Mouse (Mus musculus) cerebellum, postnatal 14 days (tissue): Measurements from ENCODE around the gene Cdc45.

Experiments
- DNase-seq, 2 experiments: peaks; one replicate each; pipeline ENCODE4 v3.0.0; 2021; ENCODE audit warnings: mixed read lengths in 2 of 2

Gene Cdc45

DNA sequence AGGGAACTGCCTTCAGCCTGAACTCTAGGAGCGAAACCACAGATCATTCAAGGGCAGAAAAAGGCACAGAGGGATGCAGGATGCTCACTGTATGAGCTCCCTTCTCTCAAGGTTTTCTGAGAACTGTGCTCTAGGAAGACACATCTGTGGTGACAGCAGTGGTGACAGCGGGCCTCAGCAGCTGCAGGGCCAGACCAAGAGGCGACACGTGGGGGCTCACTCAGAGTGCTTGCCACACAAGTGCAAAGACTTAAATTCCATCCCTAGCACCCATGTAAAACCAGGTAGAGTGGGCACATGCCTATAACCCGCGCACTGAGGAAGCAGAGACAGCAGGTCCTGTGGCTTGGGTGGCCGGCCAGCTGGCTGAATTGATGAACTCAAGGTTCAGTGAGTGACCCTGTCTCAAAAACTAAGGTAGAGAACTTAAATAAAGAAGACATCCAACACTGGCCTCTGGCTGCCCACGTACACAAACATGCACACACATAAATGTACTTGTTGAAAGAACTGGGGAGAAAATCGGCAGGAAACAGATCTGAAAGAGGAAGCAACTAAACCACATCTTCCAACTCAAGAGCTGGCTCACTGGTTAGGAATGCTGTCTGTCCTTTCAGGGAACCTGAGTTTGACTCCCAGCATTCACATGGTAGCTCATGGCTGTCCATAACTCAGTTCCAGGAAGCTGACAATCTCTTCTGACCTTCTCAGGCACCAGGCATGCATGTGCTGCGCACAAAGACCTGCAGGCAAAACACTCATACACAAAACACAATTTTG, 23.0 kb downstream of the Cdc45 start:
- no peak for DNase-seq

DNA sequence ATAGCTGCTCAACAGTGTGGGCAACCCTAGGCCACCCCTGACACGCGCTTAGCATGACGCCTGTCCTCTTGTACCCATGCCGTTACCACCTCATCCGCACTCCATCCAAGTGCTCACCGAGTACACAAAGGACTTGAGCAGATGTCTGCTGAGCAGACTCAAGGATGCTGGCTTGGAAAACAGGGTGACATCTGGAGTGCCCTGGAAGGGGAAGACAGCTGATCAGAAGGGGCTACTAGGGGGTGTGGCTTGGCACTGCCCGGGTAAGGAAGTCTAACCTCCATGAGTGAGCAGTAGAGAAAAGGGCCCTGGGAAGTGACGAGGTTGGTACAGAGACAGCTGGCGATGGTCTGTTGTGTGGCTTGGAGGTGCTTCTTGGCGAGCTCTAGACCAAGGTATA, 25.1 kb downstream of the Cdc45 start:
- no peak for DNase-seq

DNA sequence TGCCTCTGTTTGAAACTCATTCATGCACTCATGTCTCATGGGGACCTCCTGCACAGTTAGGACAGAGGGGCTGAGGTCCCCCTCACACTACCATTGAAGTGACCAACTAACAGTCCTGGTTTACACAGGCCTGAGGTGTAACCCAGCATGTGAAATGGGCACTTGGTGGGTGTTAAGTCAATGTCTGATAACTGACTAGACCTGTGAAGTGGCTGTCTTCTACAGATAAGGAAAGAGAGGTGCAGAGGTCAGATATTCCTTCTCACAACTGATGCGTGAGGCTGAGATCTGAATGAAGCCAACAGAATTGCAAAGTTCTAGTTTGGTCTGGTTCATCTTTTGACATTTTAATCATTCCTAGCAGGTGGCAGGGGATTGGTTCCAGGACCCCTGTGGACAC, 26.3 kb downstream of the Cdc45 start:
- no peak for DNase-seq

DNA sequence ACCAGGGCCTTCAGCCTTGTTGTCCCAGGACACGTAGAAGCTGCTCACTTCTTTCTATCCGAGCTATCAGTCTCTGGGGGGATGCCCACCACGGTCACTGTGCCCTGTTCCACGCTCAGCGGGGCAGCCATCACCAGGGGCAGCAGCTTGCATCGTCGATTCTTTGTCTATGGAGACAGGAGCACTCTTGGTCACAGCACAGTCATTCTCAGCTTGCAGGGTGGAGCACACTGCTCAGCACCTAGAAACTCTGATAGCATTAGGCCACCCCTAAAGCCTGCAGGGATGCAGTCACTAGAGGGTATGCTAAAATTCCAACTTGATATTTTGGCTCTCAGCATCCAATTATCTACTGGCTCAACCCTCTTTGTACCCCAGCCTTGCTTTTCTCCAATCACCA, 26.8 kb downstream of the Cdc45 start:
- no peak for DNase-seq

DNA sequence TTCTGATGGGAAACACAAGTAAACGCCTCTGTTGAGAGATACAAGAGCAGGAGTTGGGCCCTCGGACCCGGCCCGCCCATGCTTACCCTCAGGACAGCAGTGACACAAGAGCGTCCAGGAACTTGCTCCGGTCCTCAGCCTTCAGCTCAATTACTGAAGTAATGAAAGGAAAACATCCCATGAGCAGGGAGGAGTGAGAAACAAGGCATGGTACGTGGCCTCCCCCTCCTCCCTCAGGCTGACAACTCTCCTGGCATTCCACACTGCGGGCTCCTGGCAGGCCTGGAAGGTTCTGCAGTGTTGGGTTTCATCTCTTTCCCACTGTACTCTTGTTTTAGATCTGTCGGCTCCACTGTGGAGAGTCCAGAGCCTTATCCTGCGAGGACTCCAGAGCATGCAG, 30.0 kb downstream of the Cdc45 start:
- DNase-seq: no peak

DNA sequence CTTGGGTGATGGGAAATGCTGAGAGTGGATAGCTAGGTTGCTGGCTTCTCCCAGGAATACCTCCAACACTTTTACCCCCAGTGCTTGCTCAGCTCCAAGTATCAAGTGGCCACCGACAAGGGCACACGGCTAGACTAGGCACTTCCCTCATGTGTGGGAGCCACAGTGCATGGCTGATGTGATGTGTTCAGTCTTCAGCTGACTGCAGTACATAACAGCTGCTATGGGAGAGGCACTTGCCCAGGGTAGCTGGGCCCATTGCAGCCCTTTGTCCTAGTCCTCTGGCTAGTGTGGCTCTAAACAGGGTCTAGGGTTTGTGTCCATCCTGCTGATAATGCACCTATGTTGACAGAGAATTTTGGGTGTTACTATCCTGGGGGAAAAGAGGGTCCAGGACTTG, 33.3 kb downstream of the Cdc45 start:
- no peak for DNase-seq

DNA sequence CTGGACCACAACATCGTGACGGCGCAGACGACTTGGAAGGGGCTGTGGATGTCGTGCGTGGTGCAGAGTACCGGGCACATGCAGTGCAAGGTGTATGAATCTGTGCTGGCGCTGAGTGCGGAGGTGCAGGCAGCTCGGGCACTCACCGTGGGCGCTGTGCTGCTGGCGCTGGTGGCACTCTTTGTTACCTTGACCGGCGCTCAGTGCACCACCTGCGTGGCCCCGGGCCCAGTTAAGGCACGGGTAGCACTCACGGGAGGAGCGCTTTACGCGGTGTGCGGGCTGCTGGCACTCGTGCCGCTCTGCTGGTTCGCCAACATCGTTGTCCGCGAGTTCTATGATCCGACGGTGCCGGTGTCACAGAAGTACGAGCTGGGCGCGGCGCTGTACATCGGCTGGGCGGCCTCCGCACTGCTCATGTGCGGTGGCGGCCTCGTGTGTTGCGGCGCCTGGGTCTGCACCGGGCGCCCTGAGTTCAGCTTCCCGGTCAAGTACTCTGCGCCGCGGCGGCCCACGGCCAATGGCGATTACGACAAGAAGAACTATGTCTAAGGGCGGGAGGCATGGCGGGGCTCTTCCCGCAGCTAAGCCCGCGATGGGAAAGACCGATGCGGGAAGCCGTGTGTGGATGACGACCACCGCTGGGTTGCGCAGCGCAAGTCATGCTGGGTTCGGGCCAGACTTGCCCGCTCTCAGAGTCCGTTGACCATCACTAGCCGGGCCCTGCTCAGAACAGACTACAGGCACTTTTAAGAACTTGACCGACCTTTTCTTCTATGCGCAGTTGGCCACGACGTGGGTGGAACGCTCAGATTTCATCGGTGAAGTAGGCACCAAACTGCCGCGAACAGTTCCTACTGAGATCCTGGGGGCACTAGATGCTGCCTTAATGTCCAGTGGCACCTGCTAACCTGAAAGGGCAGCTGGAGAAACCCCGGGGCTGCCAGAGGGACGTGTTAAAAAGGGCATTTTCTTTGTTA, 34.4 kb downstream of the Cdc45 start:
- DNase-seq: peak; percentile 18 to 23

DNA sequence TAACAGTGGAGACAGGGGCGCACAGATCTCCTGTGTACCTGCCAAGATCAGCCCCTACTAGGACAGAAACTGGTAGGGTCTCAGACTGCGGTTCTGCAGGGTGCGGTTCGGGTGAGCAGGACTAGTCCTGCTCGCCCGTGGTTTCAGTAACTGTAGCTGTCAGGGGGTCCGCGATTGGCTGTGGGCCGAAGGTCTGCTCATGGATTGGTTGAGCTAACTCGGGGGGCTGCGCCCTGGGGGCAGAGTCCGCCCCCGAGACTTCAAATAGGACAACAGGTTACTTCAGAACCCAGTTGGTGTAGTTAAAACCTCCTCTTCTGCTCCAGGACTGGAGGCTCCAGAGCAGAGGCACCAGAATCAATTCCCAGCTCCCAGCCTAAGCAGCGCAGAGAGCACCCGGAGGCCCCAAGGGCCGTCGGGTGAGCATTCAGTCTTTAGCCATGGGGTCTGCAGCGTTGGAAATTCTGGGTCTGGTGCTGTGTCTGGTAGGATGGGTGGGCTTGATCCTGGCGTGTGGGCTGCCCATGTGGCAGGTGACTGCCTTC, 35.2 kb downstream of the Cdc45 start, which contains the start of gene Cldn5:
Cldn5 (plus strand) TSS at position 292 of the 545 bp plus-strand sequence.
- DNase-seq: no peak

DNA sequence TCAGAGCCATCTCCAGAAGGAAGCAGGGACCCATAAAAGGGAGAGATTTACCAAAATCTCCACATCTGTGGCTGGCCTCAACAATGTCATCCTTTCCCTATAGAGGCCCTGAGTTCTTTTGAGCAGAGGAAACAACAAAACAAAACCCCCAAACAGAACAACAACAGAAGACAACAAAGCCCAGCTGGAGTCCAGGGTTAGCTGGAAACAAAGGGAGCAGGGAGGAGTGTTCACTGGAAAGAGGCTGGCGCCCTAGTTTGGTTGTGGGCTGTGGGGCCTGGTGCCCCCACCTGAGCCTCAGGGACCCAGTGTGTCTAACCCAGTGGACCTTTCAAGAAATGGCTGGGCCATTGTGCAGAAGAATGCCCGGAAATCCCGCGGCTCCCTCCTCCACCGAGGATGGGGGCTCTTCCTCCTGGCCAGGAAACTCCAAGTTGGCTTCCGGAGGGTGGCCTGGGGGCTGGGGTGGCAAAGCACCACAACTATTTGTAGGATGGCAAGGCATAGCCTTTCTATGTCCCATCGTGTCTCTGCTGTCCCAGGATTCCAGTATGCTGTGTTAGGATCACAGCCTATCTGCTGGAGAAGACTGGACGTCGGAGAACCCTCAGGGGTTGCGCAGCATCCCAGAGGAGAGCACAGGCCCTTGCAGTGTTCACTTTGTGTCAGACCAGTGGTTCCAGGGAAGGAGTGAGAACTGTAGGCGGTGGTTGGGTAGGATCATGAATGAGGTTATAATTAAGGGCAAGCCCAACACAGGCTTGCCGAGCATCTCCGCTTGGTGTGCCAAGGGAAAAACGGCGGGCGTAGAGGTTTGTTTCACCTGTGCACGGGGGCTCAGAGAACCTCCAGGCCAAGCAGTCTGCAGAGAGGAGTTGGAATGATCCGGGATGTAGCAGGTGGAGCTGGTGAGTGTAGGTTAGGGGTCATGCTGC, 35.9 kb downstream of the Cdc45 start:
- DNase-seq: no peak

DNA sequence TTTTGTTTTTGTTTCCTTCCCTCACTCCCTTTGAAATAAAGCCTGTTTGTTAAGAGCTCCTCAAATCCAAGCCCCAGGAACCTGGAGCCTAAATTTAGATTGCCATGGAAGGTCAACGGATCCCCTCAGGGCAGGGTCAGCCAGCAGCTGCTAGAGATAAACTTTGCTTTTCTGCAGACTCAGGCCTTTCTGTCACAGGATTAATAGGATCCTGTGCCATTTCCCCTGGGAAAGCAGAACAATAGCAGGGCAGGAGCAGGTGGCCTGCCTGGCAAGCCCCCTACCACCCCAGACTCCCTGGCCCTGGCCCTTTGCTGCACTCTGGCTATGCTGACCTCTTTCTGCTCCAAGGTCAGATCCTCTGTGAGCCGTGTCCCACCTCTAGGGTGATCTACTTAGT, 37.9 kb downstream of the Cdc45 start:
- DNase-seq: no peak

DNA sequence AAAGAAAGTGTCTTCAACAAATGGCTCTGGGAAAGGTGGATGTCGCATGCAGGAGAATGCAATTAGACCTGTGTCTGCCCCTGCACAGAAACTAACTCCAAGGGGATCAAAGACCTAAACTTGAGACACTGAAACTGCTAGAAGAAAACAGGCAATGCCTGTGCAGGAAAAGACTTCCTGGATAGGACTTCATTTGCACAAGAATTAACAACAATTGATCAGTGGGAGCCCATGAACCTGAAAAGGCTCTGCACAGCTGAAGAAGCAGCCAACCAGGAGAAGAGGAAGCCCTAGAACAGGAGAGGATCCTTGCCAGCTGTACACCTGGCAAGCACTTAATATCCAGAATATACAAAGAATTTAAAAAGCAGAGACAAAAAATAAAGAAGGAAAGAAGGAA, 42.3 kb downstream of the Cdc45 start:
- DNase-seq: no peak

DNA sequence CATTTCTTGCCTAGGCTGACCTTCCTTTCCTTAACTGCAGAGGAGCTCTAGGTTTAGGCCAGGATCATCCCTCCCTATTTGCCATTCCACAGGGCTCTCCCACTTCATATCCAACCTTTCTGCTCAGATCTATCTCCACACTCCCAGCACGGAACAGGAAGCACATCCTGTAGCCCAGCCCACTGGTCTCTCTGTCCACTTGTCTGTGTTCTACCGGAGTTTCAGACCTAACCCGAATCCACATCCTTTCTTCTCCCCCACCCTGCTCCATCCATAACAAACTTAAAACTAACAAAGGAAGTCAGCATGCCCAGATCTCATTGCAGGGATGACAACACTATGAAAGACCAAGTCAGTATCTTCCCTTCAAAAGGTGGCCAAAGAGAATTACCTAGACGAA, 45.4 kb downstream of the Cdc45 start:
- DNase-seq: no peak

DNA sequence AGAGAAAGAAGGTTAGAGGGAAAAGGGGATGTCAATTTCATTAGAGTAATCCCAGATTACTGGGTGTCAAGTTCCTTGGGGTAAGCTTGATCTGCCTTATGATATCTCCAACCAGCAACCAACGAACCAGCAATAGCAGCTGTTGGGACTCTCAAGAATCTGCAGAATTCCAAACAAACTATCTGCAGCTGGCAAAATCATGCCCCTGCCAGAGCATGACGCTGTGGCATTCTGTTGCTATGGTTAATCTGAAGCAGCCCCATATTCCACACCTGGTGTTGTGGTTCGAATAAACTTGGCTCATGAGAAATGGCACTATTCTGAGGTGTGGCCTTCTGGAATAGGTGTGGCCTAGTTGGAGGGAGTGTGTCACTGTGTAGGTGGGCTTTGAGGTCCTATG, 48.8 kb downstream of the Cdc45 start:
- no peak for DNase-seq

DNA sequence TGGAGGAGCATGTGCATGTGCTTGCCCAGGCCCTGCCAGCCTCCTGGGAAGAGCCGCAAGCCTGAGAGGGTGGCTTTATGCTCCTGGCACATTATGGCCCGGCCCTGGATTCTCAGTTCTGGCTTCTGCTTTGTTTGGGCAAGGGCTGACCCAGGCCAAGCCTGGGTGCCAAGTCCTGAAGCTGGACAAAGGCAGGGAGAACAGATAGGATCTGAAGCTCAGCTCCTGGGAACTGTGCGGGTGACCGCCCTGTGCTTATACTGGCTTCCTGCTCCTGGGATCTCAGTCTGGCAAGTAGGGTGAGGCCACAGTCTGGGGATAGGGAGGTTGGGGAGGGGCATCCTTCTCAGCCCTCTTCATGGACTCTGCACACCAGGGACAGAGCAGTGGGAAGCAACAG, 50.1 kb downstream of the Cdc45 start:
- no peak for DNase-seq

DNA sequence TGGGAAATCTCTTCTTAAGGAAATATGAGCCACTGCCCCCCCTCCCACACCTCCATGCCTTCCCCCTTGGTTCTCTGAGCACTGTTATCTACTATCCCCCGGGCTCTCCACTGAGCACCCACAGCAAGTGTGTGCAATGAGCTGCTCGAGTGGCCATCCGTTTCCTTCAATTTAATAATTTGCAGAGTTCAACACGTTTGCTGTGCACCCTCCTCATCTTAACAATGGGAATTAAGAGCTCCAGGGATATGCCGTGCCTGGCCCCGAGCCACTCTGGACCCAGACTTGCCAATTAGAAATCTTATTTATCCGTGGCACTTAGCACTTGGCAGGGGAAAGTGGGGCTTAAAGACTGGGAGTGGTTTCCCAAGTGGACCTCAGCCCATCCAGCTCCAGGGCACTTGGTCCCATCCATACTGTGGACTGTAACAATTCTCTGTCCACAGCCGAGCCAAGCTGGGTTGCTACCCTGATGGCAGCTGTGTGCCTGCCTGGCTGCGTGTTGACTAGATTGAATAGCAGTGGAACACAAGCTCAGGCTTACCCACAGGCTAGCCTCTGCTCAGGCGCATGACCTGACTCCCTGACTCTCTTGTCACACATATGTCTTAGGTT, 59.8 kb downstream of the Cdc45 start:
- no peak for DNase-seq

DNA sequence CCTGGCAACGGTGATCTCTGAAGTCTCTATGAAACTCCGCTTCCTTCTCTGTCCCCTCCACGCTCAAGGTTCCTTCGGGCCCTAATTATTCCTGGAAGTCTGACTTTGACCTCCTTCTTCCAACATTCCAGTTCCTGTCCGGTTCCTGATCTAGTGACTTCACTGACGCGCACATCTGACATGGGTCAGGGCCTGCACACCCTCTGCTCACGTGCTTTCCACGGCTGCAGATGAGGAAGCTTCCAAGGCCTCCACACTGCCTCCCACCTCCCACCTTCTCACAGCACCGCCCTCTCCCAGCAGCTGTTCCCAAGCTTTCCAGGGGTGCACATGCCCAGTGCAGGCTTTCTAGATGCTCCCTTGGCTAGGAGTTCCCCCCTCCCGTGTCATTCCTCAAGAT, 60.7 kb downstream of the Cdc45 start:
- no peak for DNase-seq

DNA sequence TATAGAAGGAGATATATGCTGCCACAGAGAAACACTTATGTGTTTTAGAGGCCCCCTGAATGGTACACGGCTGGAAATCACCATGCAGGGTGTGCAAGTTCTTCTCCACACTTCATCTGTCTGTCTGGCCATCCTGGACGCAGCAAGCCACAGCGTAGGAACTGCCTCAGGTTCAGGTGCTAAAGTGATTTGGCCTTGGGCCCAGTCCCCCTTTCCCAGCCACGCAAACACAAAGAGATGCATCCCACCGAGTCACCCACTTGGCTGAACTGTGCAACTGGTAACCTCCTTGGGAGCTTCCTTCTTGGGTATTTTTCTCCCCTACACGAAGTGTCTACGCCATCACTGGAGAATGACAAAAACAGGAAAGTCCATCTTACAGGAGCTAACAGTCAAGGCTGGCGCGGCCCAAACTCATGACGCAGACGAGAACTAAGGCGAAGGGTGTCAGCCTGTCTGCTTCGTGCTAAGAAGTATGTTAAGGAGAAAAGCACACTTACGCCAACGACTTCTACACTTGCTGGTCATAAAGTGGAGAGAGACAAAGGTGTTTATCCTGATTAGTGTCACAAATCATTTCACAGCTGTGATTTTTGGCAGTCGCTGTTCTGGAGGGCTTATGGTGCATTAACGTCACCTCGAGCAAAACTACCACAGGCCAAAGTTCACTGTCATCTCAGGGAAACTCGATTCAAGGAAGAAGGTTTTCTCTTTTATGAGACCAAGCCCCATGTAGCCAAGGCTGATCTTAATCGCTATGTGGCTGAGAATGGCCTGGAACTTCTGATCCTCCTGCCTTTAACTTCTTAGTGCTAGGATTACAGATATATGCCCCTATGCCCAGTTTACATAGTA, 65.3 kb downstream of the Cdc45 start:
- DNase-seq: no peak

DNA sequence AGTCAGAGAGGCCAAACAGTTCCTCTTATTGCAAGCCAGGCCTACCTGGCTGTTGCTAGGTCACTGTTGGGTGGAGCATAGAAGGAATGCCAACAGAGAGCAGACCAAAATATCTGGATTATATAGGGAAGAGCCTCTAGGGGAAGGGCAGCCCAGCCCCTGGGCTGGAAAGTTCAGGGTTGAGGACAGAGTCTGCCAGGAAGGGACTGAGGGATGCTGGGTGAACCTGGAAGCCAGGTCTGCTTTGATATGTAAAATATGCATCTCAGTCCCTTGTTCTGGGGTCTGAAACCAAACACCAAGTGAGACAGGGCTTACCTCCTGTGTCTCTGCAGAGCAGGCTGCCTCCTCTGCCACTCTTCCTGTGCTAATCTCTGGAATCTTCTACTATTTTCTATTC, 73.5 kb downstream of the Cdc45 start:
- no peak for DNase-seq

DNA sequence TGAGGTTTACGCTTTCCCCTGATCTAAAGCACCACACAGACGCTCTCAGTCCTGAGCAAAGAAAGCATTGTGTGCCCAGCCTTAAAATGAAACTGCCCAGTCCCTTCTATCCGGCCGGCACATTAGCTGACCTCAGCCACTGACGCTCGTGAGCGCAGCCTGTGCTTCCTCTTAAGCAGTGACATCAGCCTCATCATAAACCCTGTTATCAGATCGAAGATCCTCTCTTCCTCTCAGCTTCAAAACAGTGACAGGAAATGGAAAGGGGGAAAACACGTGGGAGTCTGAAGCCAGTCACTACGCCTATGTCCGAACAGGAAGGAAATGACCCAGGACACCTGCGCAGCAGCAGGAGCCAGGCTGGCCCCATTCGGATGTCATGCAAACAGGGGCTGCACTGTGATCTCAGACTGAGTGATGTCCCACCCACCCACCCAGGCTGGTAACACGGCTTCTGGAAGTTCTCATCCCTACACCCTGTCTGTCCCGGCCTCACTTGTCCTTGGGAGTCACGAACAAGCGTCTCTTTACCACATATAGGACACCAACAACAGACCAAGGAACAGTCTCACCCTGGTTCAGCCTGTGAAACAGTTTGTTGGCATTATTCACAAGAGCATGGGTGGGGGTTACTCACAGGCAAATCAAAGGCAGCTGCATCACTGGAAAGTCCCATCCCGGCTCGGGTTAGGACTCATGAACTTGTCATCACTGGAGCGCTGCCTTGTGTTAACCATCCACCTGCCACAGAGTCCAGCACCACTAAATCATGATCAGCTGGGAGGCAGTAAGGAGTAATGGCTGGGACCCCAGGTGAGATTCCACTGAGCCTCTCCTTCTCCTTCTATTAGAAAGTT, 78.5 kb downstream of the Cdc45 start:
- DNase-seq: no peak

DNA sequence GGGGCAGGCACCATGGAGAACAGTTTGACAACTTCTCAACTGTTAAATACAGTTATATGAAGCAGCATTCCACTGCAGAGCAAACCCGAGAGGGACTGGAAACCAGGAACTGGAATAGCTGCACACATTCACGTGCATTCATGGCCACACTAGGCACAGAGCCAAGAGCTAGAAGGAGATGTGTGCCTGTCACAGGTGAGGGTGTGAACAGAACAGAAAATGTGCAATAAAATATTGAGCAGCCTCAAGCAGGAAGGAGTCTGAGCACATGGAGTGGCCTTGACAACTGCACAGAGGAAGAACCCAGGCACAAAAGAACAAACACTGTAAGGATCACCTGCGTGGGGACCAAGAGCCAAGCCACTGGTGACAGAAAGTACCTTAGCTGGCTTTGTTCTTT, 81.1 kb downstream of the Cdc45 start:
- DNase-seq: no peak
